Mouse (Mus musculus): ENCODE results near the gene Gm45140.

The Gm45140 gene

GRCm38 (mm10) chr6:87793821-87794510, 41.6 kb downstream of the Gm45140 start:
- ChIA-PET POLR2A (interaction anchor here in 3 of 4 experiments (0.7 to 3.1 kb wide), 10 partner anchors 10 to 47 kb away, joined by 3 to 12 read pairs (median 4); partner anchors contain the start of genes Rab43 (in 2 of the 3), Gp9 (in 1 of the 3) and Isy1 (in 1 of the 3)), CTCF (no interaction called here)

GRCm38 (mm10) chr6:87791826-87792225, 43.8 kb downstream of the Gm45140 start:
- POLR2A ChIA-PET: interaction anchor here in 3 of 4 experiments (0.6 to 2.0 kb wide), 4 partner anchors 13 to 119 kb away, joined by 3 to 4 read pairs (median 4); partner anchors contain the start of genes Aplf (in 1 of the 3), Gp9 (in 1 of the 3) and Rab43 (in 1 of the 3)
- CTCF ChIA-PET: no interaction called here

GRCm38 (mm10) chr6:87790779-87791480, 44.7 kb downstream of the Gm45140 start:
- POLR2A ChIA-PET: interaction anchor here in 2 of 4 experiments (1.0 to 1.5 kb wide), 7 partner anchors 8 to 119 kb away, joined by 3 to 5 read pairs (median 3); partner anchors contain the start of genes Aplf (in 1 of the 2), Cnbp (in 1 of the 2) and Rab43 (in 1 of the 2)

GRCm38 (mm10) chr6:87789791-87790190, 45.8 kb downstream of the Gm45140 start:
- ChIA-PET POLR2A (interaction anchor here in 1 of 4 experiments (1.0 to 1.5 kb wide), 5 partner anchors 9 to 61 kb away, joined by 3 to 5 read pairs (median 4); partner anchors contain the start of gene Cnbp), CTCF (interaction anchor here in 1 of 4 experiments (0.5 kb wide), 1 partner anchor 41 kb away, joined by 3 read pairs; no protein-coding TSS in a partner anchor)

More at GRCm38 (mm10) chr6:87790779-87791480, 44.7 kb downstream of the Gm45140 start:
- CTCF ChIA-PET: interaction anchor here in 2 of 4 experiments (0.8 to 1.1 kb wide), 2 partner anchors 27 kb away, joined by 3 read pairs; no protein-coding TSS in a partner anchor

- POLR2A ChIA-PET: interaction anchor here in 1 of 4 experiments (1.0 to 1.3 kb wide), 2 partner anchors 10 to 11 kb away, joined by 3 to 4 read pairs; partner anchors contain the start of gene Gp9
- CTCF ChIA-PET: no interaction called here
These were observed 46.6 kb downstream of the Gm45140 start for GRCm38 (mm10) chr6:87788896-87789587.

- ChIA-PET POLR2A (interaction anchor here in 2 of 4 experiments (0.6 to 2.1 kb wide), 5 partner anchors 10 to 108 kb away, joined by 3 to 9 read pairs (median 3); partner anchors contain the start of genes Rab43 (in 2 of the 2) and Gp9 (in 1 of the 2)), CTCF (no interaction called here)
These were observed 47.2 kb downstream of the Gm45140 start for GRCm38 (mm10) chr6:87788266-87788895.

- ChIA-PET CTCF (interaction anchor here in 1 of 4 experiments (1.1 to 1.3 kb wide), 2 partner anchors 8 to 321 kb away, joined by 3 to 5 read pairs; no protein-coding TSS in a partner anchor), POLR2A (interaction anchor here in 3 of 4 experiments (0.5 to 2.1 kb wide), 10 partner anchors 8 to 109 kb away, joined by 3 to 9 read pairs (median 4); partner anchors contain the start of genes Rab43 (in 2 of the 3) and Isy1 (in 1 of the 3))
These were observed 48.3 kb downstream of the Gm45140 start for GRCm38 (mm10) chr6:87787108-87787890.

- POLR2A ChIA-PET: interaction anchor here in 2 of 4 experiments (0.6 to 2.1 kb wide), 7 partner anchors 9 to 52 kb away, joined by 3 to 9 read pairs (median 6); partner anchors contain the start of genes Rab43 (in 2 of the 2) and Isy1 (in 1 of the 2)
- CTCF ChIA-PET: interaction anchor here in 1 of 4 experiments (1.3 kb wide), 1 partner anchor 9 kb away, joined by 5 read pairs; no protein-coding TSS in a partner anchor
These were observed 49.0 kb downstream of the Gm45140 start for GRCm38 (mm10) chr6:87786621-87787020.

- POLR2A ChIA-PET: no interaction called here
- CTCF ChIA-PET: interaction anchor here in 1 of 4 experiments (0.7 kb wide), 1 partner anchor 20 kb away, joined by 3 read pairs; no protein-coding TSS in a partner anchor
These were observed 51.6 kb downstream of the Gm45140 start for GRCm38 (mm10) chr6:87784033-87784432.

GRCm38 (mm10) chr6:87780546-87781301, 54.9 kb downstream of the Gm45140 start:
- POLR2A ChIA-PET: interaction anchor here in 1 of 4 experiments (0.7 to 1.3 kb wide), 2 partner anchors 9 to 15 kb away, joined by 3 to 5 read pairs; no protein-coding TSS in a partner anchor
- CTCF ChIA-PET: interaction anchor here in 2 of 4 experiments (0.6 to 0.7 kb wide), 3 partner anchors 32 to 332 kb away, joined by 3 to 4 read pairs (median 3); no protein-coding TSS in a partner anchor

GRCm38 (mm10) chr6:87779174-87780165, 56.1 kb downstream of the Gm45140 start:
- ChIA-PET POLR2A (interaction anchor here in 2 of 4 experiments (0.6 to 1.3 kb wide), 6 partner anchors 9 to 32 kb away, joined by 3 to 5 read pairs (median 4); no protein-coding TSS in a partner anchor), CTCF (interaction anchor here in 1 of 4 experiments (0.7 kb wide), 1 partner anchor 122 kb away, joined by 3 read pairs; no protein-coding TSS in a partner anchor)

GRCm38 (mm10) chr6:87778294-87779173, 57.1 kb downstream of the Gm45140 start:
- POLR2A ChIA-PET: interaction anchor here in 1 of 4 experiments (1.3 kb wide), 2 partner anchors 10 to 14 kb away, joined by 3 to 4 read pairs; no protein-coding TSS in a partner anchor
- CTCF ChIA-PET: no interaction called here

GRCm38 (mm10) chr6:87777842-87778241, 57.8 kb downstream of the Gm45140 start, which contains the start of gene Gp9:
Gene Gp9, plus strand, starts transcription at chr6:87778072.
- POLR2A ChIA-PET: interaction anchor here in 1 of 4 experiments (1.3 kb wide), 2 partner anchors 10 to 15 kb away, joined by 3 to 4 read pairs; no protein-coding TSS in a partner anchor
- CTCF ChIA-PET: no interaction called here

- CTCF ChIA-PET: no interaction called here
These were observed 58.9 kb downstream of the Gm45140 start for GRCm38 (mm10) chr6:87776663-87777062.

More at GRCm38 (mm10) chr6:87776663-87777062, 58.9 kb downstream of the Gm45140 start:
- POLR2A ChIA-PET: interaction anchor here in 1 of 4 experiments (1.3 kb wide), 1 partner anchor 11 kb away, joined by 3 read pairs; no protein-coding TSS in a partner anchor
